Mouse (Mus musculus) E14TG2a.4 (cell line): Measurements from ENCODE around the gene Atxn1.

Experiments
- H3K27me3 ChIP-seq: 2 replicates; pipeline ENCODE4 v1.6.1; 2014; ENCODE audit warnings: low read length, control low read depth; ENCODE audit not compliant: insufficient read depth
- H3K36me3 ChIP-seq: 2 replicates; pipeline ENCODE4 v1.6.1; 2014; ENCODE audit warnings: low read length, control low read depth; ENCODE audit not compliant: insufficient read depth
- H3K4me1 ChIP-seq: replicated peaks from 2 replicates; pipeline ENCODE4 v1.6.1; 2014; ENCODE audit warnings: low read depth, low read length, control low read depth
- H3K4me3 ChIP-seq: replicated peaks from 2 replicates; pipeline ENCODE4 v1.5.1; 2014; ENCODE audit warnings: mild to moderate bottlenecking, low read length
- H3K9me3 ChIP-seq: 2 replicates; pipeline ENCODE4 v1.6.1; 2014; ENCODE audit warnings: low read length, control low read depth
- CTCF ChIP-seq: conservative IDR thresholded peaks from 2 replicates; pipeline ENCODE4 v1.5.1; 2014; ENCODE audit warnings: low read length
- NANOG ChIP-seq: IDR thresholded peaks from 2 replicates; pipeline ENCODE4 v1.6.1; 2014; ENCODE audit warnings: borderline replicate concordance, low read length, mixed read lengths
- POU5F1 ChIP-seq: IDR thresholded peaks from 2 replicates; pipeline ENCODE4 v1.6.1; 2014; ENCODE audit warnings: low read length, borderline replicate concordance

The Atxn1 gene

DNA sequence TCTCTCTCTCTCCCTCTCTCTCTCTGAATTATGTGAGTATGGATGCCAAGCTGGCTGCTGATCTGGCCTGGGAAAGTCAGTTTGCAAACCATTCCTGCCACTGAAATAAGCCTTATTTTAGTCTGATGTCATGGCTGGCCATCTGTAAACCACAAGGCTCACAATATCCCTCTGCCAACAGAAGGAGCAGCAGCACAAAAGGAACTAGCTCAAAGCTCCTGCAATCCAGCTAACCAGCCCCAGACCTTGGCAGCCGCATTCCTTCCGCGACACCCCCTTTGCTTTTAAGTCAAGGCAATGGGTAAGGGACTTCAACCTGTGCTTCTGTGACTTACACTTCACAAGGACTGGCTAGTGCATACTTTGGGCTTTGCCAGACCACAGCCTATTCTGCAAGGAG lies 48.9 kb downstream of the Atxn1 start:
- TF ChIP-seq CTCF, result no peak
- no peak for TF ChIP-seq POU5F1
- TF ChIP-seq NANOG, result no peak
- Histone ChIP-seq H3K4me3 (no peak overlapping the region), H3K4me1 (0 out of 2 replicates have a peak, but pooled peaks cover 6% of the 10 kb centered on the region), H3K36me3 (no peaks in the 10 kb centered on the region), H3K27me3 (no peaks in the 10 kb centered on the region), H3K9me3 (no peaks in the 10 kb centered on the region)

DNA sequence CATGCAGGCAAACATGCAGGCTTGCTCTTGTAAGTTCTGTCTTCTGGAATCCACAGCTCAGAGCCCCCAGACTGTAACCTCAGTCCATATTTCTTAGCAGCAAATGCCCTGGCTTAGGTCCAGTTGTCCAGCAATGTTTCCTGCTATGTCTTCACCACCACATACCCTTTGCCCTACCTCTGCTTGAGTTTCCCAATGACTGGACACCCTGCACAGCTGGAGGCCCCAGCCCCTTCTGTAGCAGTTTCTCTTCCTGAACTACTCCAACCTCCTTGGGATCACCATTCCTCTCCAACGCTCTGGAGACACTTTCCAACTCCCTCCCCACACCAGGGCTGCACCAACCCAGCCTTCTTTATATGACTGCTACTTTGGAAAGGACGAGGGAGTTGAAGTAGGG lies 49.8 kb downstream of the Atxn1 start:
- Histone ChIP-seq H3K4me3 (no peak overlapping the region), H3K36me3 (no peaks in the 10 kb centered on the region), H3K9me3 (no peaks in the 10 kb centered on the region), H3K4me1 (0 out of 2 replicates have a peak, but pooled peaks cover 6% of the 10 kb centered on the region), H3K27me3 (no peaks in the 10 kb centered on the region)
- TF ChIP-seq POU5F1 (no peak), NANOG (no peak), CTCF (no peak)

DNA sequence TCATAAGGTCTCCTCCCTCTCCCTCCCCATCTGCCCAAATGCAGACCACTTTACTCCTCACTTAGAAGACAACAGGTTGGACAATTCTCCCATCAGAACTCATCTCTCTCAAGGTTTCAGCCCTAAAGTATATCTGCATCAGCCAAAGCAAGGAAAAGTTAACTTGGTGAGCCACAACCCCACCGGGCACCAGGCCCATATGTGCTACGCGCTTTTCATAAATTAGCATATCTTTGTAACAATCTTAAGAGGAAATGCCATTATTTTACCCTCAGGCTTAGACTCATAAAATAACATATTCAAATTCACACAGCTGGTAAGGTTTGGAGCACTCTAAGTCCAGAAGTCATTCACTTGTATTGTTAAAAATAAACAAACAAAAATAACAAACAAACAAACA lies 50.7 kb downstream of the Atxn1 start:
- Histone ChIP-seq H3K36me3 (no peaks in the 10 kb centered on the region), H3K9me3 (no peaks in the 10 kb centered on the region), H3K27me3 (no peaks in the 10 kb centered on the region), H3K4me1 (0 out of 2 replicates have a peak, but pooled peaks cover 6% of the 10 kb centered on the region), H3K4me3 (no peak overlapping the region)
- TF ChIP-seq NANOG (no peak), POU5F1 (no peak), CTCF (no peak)

DNA sequence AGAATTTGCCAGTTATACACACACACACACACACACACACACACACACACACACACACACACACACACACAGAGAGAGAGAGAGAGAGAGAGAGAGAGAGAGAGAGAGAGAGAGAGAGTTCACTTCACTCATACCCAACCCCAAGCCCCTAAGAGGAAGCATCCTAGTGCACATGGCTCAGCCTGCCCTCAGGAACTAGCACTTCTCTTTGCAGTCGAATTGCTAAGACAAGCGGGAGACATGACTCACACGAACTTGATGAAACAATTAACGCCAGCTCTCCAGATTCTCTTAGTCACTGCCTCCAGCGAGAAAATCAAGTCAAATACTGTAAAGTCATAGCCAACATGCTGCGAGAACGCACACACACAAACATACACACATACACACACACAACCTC lies 53.0 kb downstream of the Atxn1 start:
- Histone ChIP-seq H3K27me3 (no peaks in the 10 kb centered on the region), H3K4me3 (no peak overlapping the region), H3K4me1 (no peaks in the 10 kb centered on the region), H3K9me3 (no peaks in the 10 kb centered on the region), H3K36me3 (no peaks in the 10 kb centered on the region)
- TF ChIP-seq NANOG (no peak), CTCF (no peak), POU5F1 (no peak)

DNA sequence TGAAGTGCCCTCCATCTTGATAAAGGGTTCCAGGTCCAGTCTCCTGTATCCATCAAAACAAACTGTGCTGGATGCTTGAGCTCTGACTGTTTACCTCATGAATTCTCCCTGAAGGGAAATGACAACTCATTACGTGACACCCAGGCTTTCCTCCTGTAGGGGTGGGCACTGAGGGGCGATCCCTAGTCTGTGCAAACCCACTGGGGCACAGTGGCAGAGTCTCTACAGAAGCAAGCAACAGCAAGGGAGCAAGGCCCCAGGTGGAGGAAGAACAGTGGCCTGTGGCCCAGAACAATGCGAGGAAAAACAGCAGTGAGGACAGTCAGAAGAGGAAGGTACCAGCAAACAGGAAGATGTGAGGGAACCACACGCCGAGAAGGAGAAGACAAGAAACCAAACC lies 53.7 kb downstream of the Atxn1 start:
- H3K4me1 ChIP-seq, result no peaks in the 10 kb centered on the region
- no peaks in the 10 kb centered on the region for H3K36me3 ChIP-seq
- TF ChIP-seq POU5F1 (no peak), NANOG (no peak), CTCF (no peak)
- no peak overlapping the region for H3K4me3 ChIP-seq
- H3K9me3 ChIP-seq, result no peaks in the 10 kb centered on the region
- H3K27me3 ChIP-seq, result no peaks in the 10 kb centered on the region

DNA sequence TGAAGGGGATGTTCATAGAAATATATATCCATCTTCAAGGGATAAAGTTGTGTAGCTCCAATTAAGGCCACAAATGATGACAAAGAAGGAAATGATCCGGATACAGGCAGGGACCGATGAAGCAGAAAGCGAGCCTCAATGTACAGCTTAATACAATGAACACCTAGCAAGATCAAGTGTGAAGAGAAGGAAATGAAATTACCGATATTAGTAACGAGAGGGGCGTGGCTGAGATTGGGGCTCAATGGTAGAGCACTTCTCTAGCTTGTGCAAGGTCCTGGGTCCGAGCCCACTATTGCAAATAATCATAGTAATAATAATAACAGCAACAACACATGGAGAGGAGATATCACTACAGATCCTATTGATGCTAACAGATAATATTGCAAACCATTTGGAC lies 54.5 kb downstream of the Atxn1 start:
- Histone ChIP-seq H3K4me1 (no peaks in the 10 kb centered on the region), H3K4me3 (no peak overlapping the region), H3K9me3 (no peaks in the 10 kb centered on the region), H3K36me3 (no peaks in the 10 kb centered on the region), H3K27me3 (no peaks in the 10 kb centered on the region)
- TF ChIP-seq NANOG, result no peak
- no peak for TF ChIP-seq POU5F1
- no peak for TF ChIP-seq CTCF

DNA sequence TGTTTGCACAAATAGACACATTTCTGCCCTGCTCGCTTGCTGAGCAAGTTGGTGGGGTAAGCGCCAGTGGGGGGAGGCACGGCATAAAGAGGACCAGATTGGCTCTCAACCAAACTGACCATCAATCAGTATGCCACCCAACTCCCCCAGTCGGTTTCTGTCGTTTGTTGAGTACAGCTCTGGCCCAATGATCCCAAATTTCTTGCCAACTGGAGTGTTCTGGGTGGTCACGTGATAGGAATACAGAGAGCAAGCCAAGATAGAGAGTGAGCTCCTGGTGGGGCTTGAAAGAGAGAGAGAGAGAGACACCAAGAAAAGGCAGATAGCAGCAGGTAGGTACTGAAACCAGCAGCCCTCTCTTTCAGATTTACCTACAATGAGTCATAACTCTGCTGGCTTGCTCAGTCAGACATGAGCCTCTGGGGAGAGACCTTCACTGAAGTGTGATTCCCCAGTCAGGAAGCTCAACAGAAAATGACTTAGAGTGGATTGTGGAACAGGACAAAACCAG lies 57.6 kb downstream of the Atxn1 start:
- Histone ChIP-seq H3K27me3 (no peaks in the 10 kb centered on the region), H3K36me3 (no peaks in the 10 kb centered on the region), H3K4me1 (no peaks in the 10 kb centered on the region), H3K9me3 (no peaks in the 10 kb centered on the region), H3K4me3 (no peak overlapping the region)
- TF ChIP-seq CTCF, result no peak
- TF ChIP-seq POU5F1, result no peak
- TF ChIP-seq NANOG, result no peak

DNA sequence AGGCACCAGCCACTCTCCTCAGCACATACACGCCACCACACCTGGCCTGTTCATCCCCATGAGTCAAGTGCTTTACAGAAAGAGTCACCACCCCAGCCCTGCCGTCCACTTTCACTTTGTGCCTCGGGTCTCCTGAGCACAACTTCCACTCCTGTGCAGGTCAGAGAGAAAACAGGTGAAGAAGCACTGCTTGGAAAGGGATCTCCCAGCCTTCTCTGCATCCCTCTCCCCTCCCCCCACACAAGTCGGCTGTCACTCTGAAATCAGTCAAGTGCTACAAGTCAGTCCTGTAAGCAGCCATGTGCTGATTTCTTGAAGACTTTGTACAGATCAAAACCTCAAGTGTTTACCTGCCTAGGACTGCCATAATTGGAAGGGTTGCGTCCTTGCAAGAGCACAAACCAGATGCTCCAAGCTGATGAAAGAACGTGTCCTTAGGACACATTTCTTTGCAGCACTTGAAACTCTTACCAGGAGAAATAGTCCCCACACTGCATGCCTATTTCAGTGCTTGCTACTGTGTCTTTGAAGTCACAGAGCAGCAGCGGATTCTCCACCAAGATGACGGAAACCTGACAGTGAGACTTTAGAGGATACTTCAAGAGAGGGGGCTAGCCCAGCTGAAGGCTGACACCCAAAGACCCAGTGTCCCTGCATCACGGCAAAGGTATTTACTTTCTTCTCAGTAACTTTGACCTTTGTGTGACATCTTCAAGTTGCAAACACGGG lies 58.2 kb downstream of the Atxn1 start:
- Histone ChIP-seq H3K27me3 (no peaks in the 10 kb centered on the region), H3K4me3 (no peak overlapping the region), H3K4me1 (no peaks in the 10 kb centered on the region), H3K9me3 (no peaks in the 10 kb centered on the region), H3K36me3 (no peaks in the 10 kb centered on the region)
- no peak for TF ChIP-seq NANOG
- no peak for TF ChIP-seq CTCF
- no peak for TF ChIP-seq POU5F1
